Mouse (Mus musculus): Measurements from ENCODE around the gene Prm3. TPM values are rescaled to one million over a fixed set of nuclear protein-coding genes. Genes with fewer than 3 reads are reported as not detected.

Prm3 gene
- polyA plus RNA-seq, 1 experiment: not detected

GRCm38 (mm10) chr16:10777579-10778160 lies 13.0 kb downstream of the Prm3 start:
- Histone ChIP-seq H3K27ac (ENCODE audit: insufficient read depth, low read length) (no peak overlapping the region), H3K4me1 (ENCODE audit: control insufficient read depth, insufficient read depth, low read length) (peaks cover 12% of the 10 kb centered on the region)
- no peak for TF ChIP-seq POLR2A (IDR thresholded peaks at IDR 0.05; ENCODE audit: low read depth, low read length)
- TF ChIP-seq CTCF (IDR thresholded peaks at IDR 0.05; ENCODE audit: borderline replicate concordance, insufficient read depth, low read length): no peak

GRCm38 (mm10) chr16:10776322-10776721 lies 14.4 kb downstream of the Prm3 start:
- H3K4me1 ChIP-seq (ENCODE audit: control insufficient read depth, insufficient read depth, low read length): peaks cover 6% of the 10 kb centered on the region; the same call in 1 of the 2 replicates
- TF ChIP-seq POLR2A (IDR thresholded peaks at IDR 0.05; ENCODE audit: low read depth, low read length) (no peak), CTCF (IDR thresholded peaks at IDR 0.05; ENCODE audit: borderline replicate concordance, insufficient read depth, low read length) (no peak)
- no peak overlapping the region for H3K4me3 ChIP-seq (ENCODE audit: insufficient read depth, low read length)
- H3K27ac ChIP-seq (ENCODE audit: insufficient read depth, low read length): no peak overlapping the region

More at GRCm38 (mm10) chr16:10777579-10778160, 13.0 kb downstream of the Prm3 start:
- no peak overlapping the region for H3K4me3 ChIP-seq (ENCODE audit: insufficient read depth, low read length)

- Histone ChIP-seq H3K4me3 (ENCODE audit: insufficient read depth, low read length) (no peak overlapping the region), H3K27ac (ENCODE audit: insufficient read depth, low read length) (no peak overlapping the region), H3K4me1 (ENCODE audit: control insufficient read depth, insufficient read depth, low read length) (peaks cover 6% of the 10 kb centered on the region; the same call in 1 of the 2 replicates)
- TF ChIP-seq POLR2A (IDR thresholded peaks at IDR 0.05; ENCODE audit: low read depth, low read length) (no peak), CTCF (IDR thresholded peaks at IDR 0.05; ENCODE audit: borderline replicate concordance, insufficient read depth, low read length) (no peak)
Measured at GRCm38 (mm10) chr16:10774726-10775125, 16.0 kb downstream of the Prm3 start.

GRCm38 (mm10) chr16:10773543-10773942 lies 17.2 kb downstream of the Prm3 start:
- Histone ChIP-seq H3K4me3 (ENCODE audit: insufficient read depth, low read length) (no peak overlapping the region), H3K27ac (ENCODE audit: insufficient read depth, low read length) (no peak overlapping the region), H3K4me1 (ENCODE audit: control insufficient read depth, insufficient read depth, low read length) (peaks cover 6% of the 10 kb centered on the region; the same call in 1 of the 2 replicates)
- no peak for TF ChIP-seq CTCF (IDR thresholded peaks at IDR 0.05; ENCODE audit: borderline replicate concordance, insufficient read depth, low read length)

GRCm38 (mm10) chr16:10771769-10772510 lies 18.8 kb downstream of the Prm3 start:
- TF ChIP-seq POLR2A (IDR thresholded peaks at IDR 0.05; ENCODE audit: low read depth, low read length) (no peak), CTCF (IDR thresholded peaks at IDR 0.05; ENCODE audit: borderline replicate concordance, insufficient read depth, low read length) (no peak)
- Histone ChIP-seq H3K4me1 (ENCODE audit: control insufficient read depth, insufficient read depth, low read length) (peaks cover 6% of the 10 kb centered on the region; the same call in 1 of the 2 replicates), H3K27ac (ENCODE audit: insufficient read depth, low read length) (no peak overlapping the region), H3K4me3 (ENCODE audit: insufficient read depth, low read length) (no peak overlapping the region)

GRCm38 (mm10) chr16:10770531-10771325 lies 20.0 kb downstream of the Prm3 start:
- Histone ChIP-seq H3K27ac (ENCODE audit: insufficient read depth, low read length) (no peak overlapping the region), H3K4me3 (ENCODE audit: insufficient read depth, low read length) (no peak overlapping the region), H3K4me1 (ENCODE audit: control insufficient read depth, insufficient read depth, low read length) (no peaks in the 10 kb centered on the region)
- TF ChIP-seq POLR2A (IDR thresholded peaks at IDR 0.05; ENCODE audit: low read depth, low read length) (no peak), CTCF (IDR thresholded peaks at IDR 0.05; ENCODE audit: borderline replicate concordance, insufficient read depth, low read length) (no peak)

- no peak for TF ChIP-seq POLR2A (IDR thresholded peaks at IDR 0.05; ENCODE audit: low read depth, low read length)
- no peak for TF ChIP-seq CTCF (IDR thresholded peaks at IDR 0.05; ENCODE audit: borderline replicate concordance, insufficient read depth, low read length)
- Histone ChIP-seq H3K4me1 (ENCODE audit: control insufficient read depth, insufficient read depth, low read length) (no peaks in the 10 kb centered on the region), H3K27ac (ENCODE audit: insufficient read depth, low read length) (no peak overlapping the region), H3K4me3 (ENCODE audit: insufficient read depth, low read length) (no peak overlapping the region)
Measured at GRCm38 (mm10) chr16:10769661-10770060, 21.1 kb downstream of the Prm3 start.

- no peak overlapping the region for H3K27ac ChIP-seq (ENCODE audit: insufficient read depth, low read length)
Measured at GRCm38 (mm10) chr16:10768821-10769220, 21.9 kb downstream of the Prm3 start.

GRCm38 (mm10) chr16:10767158-10767557 lies 23.6 kb downstream of the Prm3 start:
- Histone ChIP-seq H3K4me1 (ENCODE audit: control insufficient read depth, insufficient read depth, low read length) (no peaks in the 10 kb centered on the region), H3K27ac (ENCODE audit: insufficient read depth, low read length) (no peak overlapping the region), H3K4me3 (ENCODE audit: insufficient read depth, low read length) (no peak overlapping the region)
- TF ChIP-seq POLR2A (IDR thresholded peaks at IDR 0.05; ENCODE audit: low read depth, low read length) (no peak), CTCF (IDR thresholded peaks at IDR 0.05; ENCODE audit: borderline replicate concordance, insufficient read depth, low read length) (0 out of 2 replicates have a peak, but pooled peaks have one; percentile 17)

More at GRCm38 (mm10) chr16:10768821-10769220, 21.9 kb downstream of the Prm3 start:
- no peak overlapping the region for H3K4me3 ChIP-seq (ENCODE audit: insufficient read depth, low read length)
- no peaks in the 10 kb centered on the region for H3K4me1 ChIP-seq (ENCODE audit: control insufficient read depth, insufficient read depth, low read length)
- no peak for TF ChIP-seq POLR2A (IDR thresholded peaks at IDR 0.05; ENCODE audit: low read depth, low read length)

Data from embryonic fibroblast, embryonic 13.5 days (primary cell).